Mouse (Mus musculus): ENCODE measurements around the gene Insl3. TPM values are rescaled to one million over a fixed set of nuclear protein-coding genes. Genes with fewer than 3 reads are reported as not detected.

The Insl3 gene
- polyA plus RNA-seq, 1 experiment, result 14.5 TPM

- WGBS, result under 1% methylated on average over 63 of the region's 64 CpGs
Measured at GRCm38 (mm10) chr8:71670621-71671548, 18.1 kb upstream of the Insl3 start.

GRCm38 (mm10) chr8:71671549-71671965 lies 17.5 kb upstream of the Insl3 start, which contains the start of gene Unc13a:
Gene Unc13a (minus strand): TSS chr8:71671757.
- Histone ChIP-seq H3K4me1 (ENCODE audit: control insufficient read depth, insufficient read depth, low read length) (peaks cover 5% of the 10 kb centered on the region; the same call in 1 of the 2 replicates), H3K36me3 (ENCODE audit: control insufficient read depth, insufficient read depth, low read length) (no peaks in the 10 kb centered on the region), H3K4me3 (ENCODE audit: insufficient read depth, low read depth, low read length) (peak within 1 kb of the TSS; percentile 70), H3K27me3 (replicated peaks; ENCODE audit: control insufficient read depth, insufficient read depth, low read length) (no peaks in the 10 kb centered on the region), H3K27ac (ENCODE audit: insufficient read depth, low read depth, low read length) (peak within 1 kb of the TSS; percentile 48; the same call in 1 of the 2 replicates)
- DNase-seq, result peak; percentile 90
- TF ChIP-seq POLR2A (IDR thresholded peaks at IDR 0.05; ENCODE audit: low read depth, low read length) (no peak), CTCF (conservative IDR thresholded peaks at IDR 0.05; ENCODE audit: insufficient read depth, insufficient read length, low read depth, low read length) (no peak)
- WGBS, result under 1% methylated on average over 42 of the region's 42 CpGs

More at GRCm38 (mm10) chr8:71670621-71671548, 18.1 kb upstream of the Insl3 start:
- Histone ChIP-seq H3K27me3 (replicated peaks; ENCODE audit: control insufficient read depth, insufficient read depth, low read length) (no peaks in the 10 kb centered on the region), H3K27ac (ENCODE audit: insufficient read depth, low read depth, low read length) (no peak overlapping the region), H3K4me1 (ENCODE audit: control insufficient read depth, insufficient read depth, low read length) (peaks cover 4% of the 10 kb centered on the region; the same call in 1 of the 2 replicates), H3K4me3 (ENCODE audit: insufficient read depth, low read depth, low read length) (peak overlapping the region; percentile 70), H3K36me3 (ENCODE audit: control insufficient read depth, insufficient read depth, low read length) (no peaks in the 10 kb centered on the region)
- DNase-seq, result peak; percentile 53
- TF ChIP-seq CTCF (conservative IDR thresholded peaks at IDR 0.05; ENCODE audit: insufficient read depth, insufficient read length, low read depth, low read length) (no peak), POLR2A (IDR thresholded peaks at IDR 0.05; ENCODE audit: low read depth, low read length) (no peak)

GRCm38 (mm10) chr8:71672168-71672735 lies 16.8 kb upstream of the Insl3 start:
- H3K4me3 ChIP-seq (ENCODE audit: insufficient read depth, low read depth, low read length), result no peak overlapping the region

GRCm38 (mm10) chr8:71674071-71674470 lies 14.9 kb upstream of the Insl3 start:
- Histone ChIP-seq H3K4me1 (ENCODE audit: control insufficient read depth, insufficient read depth, low read length) (peaks cover 5% of the 10 kb centered on the region; the same call in 1 of the 2 replicates), H3K27me3 (replicated peaks; ENCODE audit: control insufficient read depth, insufficient read depth, low read length) (no peaks in the 10 kb centered on the region), H3K36me3 (ENCODE audit: control insufficient read depth, insufficient read depth, low read length) (no peaks in the 10 kb centered on the region), H3K27ac (ENCODE audit: insufficient read depth, low read depth, low read length) (no peak overlapping the region), H3K4me3 (ENCODE audit: insufficient read depth, low read depth, low read length) (no peak overlapping the region)
- TF ChIP-seq CTCF (conservative IDR thresholded peaks at IDR 0.05; ENCODE audit: insufficient read depth, insufficient read length, low read depth, low read length) (no peak), POLR2A (IDR thresholded peaks at IDR 0.05; ENCODE audit: low read depth, low read length) (no peak)
- no peak for DNase-seq
- WGBS, result 83% methylated on average over 2 of the region's 2 CpGs

More at GRCm38 (mm10) chr8:71672168-71672735, 16.8 kb upstream of the Insl3 start:
- H3K36me3 ChIP-seq (ENCODE audit: control insufficient read depth, insufficient read depth, low read length), result no peaks in the 10 kb centered on the region
- peak overlapping the region; percentile 48; the same call in 1 of the 2 replicates for H3K27ac ChIP-seq (ENCODE audit: insufficient read depth, low read depth, low read length)
- WGBS, result 63% methylated on average over 6 of the region's 6 CpGs
- H3K27me3 ChIP-seq (replicated peaks; ENCODE audit: control insufficient read depth, insufficient read depth, low read length), result no peaks in the 10 kb centered on the region
- no peak for TF ChIP-seq POLR2A (IDR thresholded peaks at IDR 0.05; ENCODE audit: low read depth, low read length)
- no peak for TF ChIP-seq CTCF (conservative IDR thresholded peaks at IDR 0.05; ENCODE audit: insufficient read depth, insufficient read length, low read depth, low read length)
- DNase-seq, result no peak
- peaks cover 5% of the 10 kb centered on the region; the same call in 1 of the 2 replicates for H3K4me1 ChIP-seq (ENCODE audit: control insufficient read depth, insufficient read depth, low read length)

GRCm38 (mm10) chr8:71675456-71676019 lies 13.5 kb upstream of the Insl3 start:
- Histone ChIP-seq H3K27me3 (replicated peaks; ENCODE audit: control insufficient read depth, insufficient read depth, low read length) (no peaks in the 10 kb centered on the region), H3K36me3 (ENCODE audit: control insufficient read depth, insufficient read depth, low read length) (no peaks in the 10 kb centered on the region), H3K27ac (ENCODE audit: insufficient read depth, low read depth, low read length) (peak overlapping the region; percentile 86), H3K4me3 (ENCODE audit: insufficient read depth, low read depth, low read length) (peak overlapping the region; percentile 99; the same call in 1 of the 2 replicates), H3K4me1 (ENCODE audit: control insufficient read depth, insufficient read depth, low read length) (peaks cover 5% of the 10 kb centered on the region; the same call in 1 of the 2 replicates)
- 55% methylated on average over 9 of the region's 9 CpGs for WGBS
- DNase-seq, result no peak
- TF ChIP-seq CTCF (conservative IDR thresholded peaks at IDR 0.05; ENCODE audit: insufficient read depth, insufficient read length, low read depth, low read length) (no peak), POLR2A (IDR thresholded peaks at IDR 0.05; ENCODE audit: low read depth, low read length) (no peak)

GRCm38 (mm10) chr8:71676020-71676741 lies 12.8 kb upstream of the Insl3 start, which contains the start of gene Jak3:
Gene Jak3 (plus strand): TSS chr8:71676296.
- Histone ChIP-seq H3K4me3 (ENCODE audit: insufficient read depth, low read depth, low read length) (peak within 1 kb of the TSS; percentile 99), H3K27ac (ENCODE audit: insufficient read depth, low read depth, low read length) (peak within 1 kb of the TSS; percentile 86), H3K4me1 (ENCODE audit: control insufficient read depth, insufficient read depth, low read length) (peaks cover 5% of the 10 kb centered on the region; the same call in 1 of the 2 replicates), H3K27me3 (replicated peaks; ENCODE audit: control insufficient read depth, insufficient read depth, low read length) (no peaks in the 10 kb centered on the region), H3K36me3 (ENCODE audit: control insufficient read depth, insufficient read depth, low read length) (no peaks in the 10 kb centered on the region)
- 3% methylated on average over 40 of the region's 40 CpGs for WGBS
- peak; percentile 69 for DNase-seq
- no peak for TF ChIP-seq CTCF (conservative IDR thresholded peaks at IDR 0.05; ENCODE audit: insufficient read depth, insufficient read length, low read depth, low read length)
- peak; percentile 38 for TF ChIP-seq POLR2A (IDR thresholded peaks at IDR 0.05; ENCODE audit: low read depth, low read length)

Data from kidney, adult 2 months (tissue).